Mouse (Mus musculus): Measurements from ENCODE around the gene Gtf2a1. TPM values are rescaled to one million over a fixed set of nuclear protein-coding genes. Genes with fewer than 3 reads are reported as not detected.

Gene Gtf2a1
- 24.9 and 25.0 TPM in 2 replicates for polyA plus RNA-seq (2012; rRNA removed)

DNA sequence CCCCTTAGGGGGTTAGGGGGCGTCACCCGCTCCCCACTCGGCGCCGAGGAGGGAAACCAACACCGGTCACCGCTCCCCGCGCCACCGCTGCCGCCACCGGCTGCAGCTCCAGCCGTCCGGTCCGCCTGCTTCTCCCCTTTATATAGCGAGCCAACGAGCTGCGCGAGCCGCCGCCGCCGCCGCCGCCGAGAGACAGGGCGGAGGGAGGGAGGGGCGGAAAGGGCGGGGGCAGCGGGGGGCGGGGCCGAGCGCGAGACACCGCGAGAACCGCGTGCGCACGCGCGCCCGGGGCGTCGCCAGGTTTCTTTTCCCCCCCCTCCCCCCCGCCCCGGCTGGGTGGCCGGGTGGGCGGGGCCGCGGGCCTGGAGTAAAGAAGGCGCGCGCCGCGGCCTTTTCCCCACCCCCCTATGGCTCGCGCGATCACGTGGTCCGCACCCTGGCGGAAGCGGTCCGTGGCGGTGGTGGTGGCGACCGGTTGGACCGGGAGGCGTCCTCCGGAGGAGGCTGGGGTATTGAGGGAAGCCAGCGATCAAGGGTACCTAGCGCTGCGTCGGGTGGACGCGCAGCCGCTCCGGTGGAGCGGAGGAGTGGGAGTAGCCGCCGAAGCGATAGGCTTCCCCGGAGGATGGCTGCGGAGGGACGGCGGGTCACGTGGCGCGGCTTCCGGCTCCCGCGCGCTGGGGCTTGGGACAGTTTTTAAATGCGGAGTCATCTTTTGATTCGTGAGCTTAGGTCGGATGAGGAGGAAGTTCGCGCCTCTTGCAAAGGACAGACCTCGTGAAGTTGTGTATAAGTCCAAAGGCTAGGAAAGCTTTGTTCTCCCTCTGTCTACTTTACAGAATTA, at the start of gene Gtf2a1:
TSS of gene Gtf2a1 (minus strand) at position 641 of the 844 bp plus-strand sequence.

Other genes starting within 250 kb of the Gtf2a1 start
- 5.2 and 6.1 TPM in 2 replicates for gene Cep128, start 206.1 kb downstream of the Gtf2a1 start, polyA plus RNA-seq (2012; rRNA removed)
- gene Tshr, start 205.9 kb downstream of the Gtf2a1 start, polyA plus RNA-seq (2012; rRNA removed) = 0.28 and 0.43 TPM in 2 replicates
- gene Ston2, start 197.9 kb upstream of the Gtf2a1 start, polyA plus RNA-seq (2012; rRNA removed) = 8.8 and 9.0 TPM in 2 replicates